Mouse (Mus musculus) stomach, embryonic 14.5 days (tissue): ENCODE data around the gene Tcf3. TPM values are rescaled to one million over a fixed set of nuclear protein-coding genes. Genes with fewer than 3 reads are reported as not detected.

Source experiments
- ATAC-seq: fragments of 200-750 bp; cut with Nextera tagmentation; 2 replicates; pipeline ENCODE4 v1.8.0; 2017; ENCODE audit warnings: low read depth, moderate TSS enrichment; ENCODE audit not compliant: insufficient number of reproducible peaks, insufficient read depth, low FRiP score
- H3K27ac ChIP-seq: fragments of 300-500 bp; sonication (generic); 2 replicates; pipeline ENCODE4 v1.5.1; 2014; ENCODE audit warnings: mild to moderate bottlenecking, low read length, moderate library complexity, mixed read lengths
- H3K27me3 ChIP-seq: fragments of 300-500 bp; sonication (generic); 2 replicates; pipeline ENCODE4 v1.6.1; 2014; ENCODE audit warnings: low read length, control low read depth, mixed read lengths; ENCODE audit not compliant: control insufficient read depth, insufficient read depth
- H3K36me3 ChIP-seq: fragments of 300-500 bp; sonication (generic); 2 replicates; pipeline ENCODE4 v1.6.1; 2014; ENCODE audit warnings: mild to moderate bottlenecking, control low read depth, low read length, moderate library complexity, mixed read lengths; ENCODE audit not compliant: control insufficient read depth, insufficient read depth
- H3K4me1 ChIP-seq: fragments of 300-500 bp; sonication (generic); 2 replicates; pipeline ENCODE4 v1.6.1; 2014; ENCODE audit warnings: low read length, control low read depth, mixed read lengths; ENCODE audit not compliant: control insufficient read depth, insufficient read depth
- H3K4me2 ChIP-seq: fragments of 300-500 bp; sonication (generic); replicated peaks from 2 replicates; pipeline ENCODE4 v1.6.1; 2014; ENCODE audit warnings: low read depth, low read length, control low read depth
- H3K4me3 ChIP-seq: fragments of 300-500 bp; sonication (generic); 2 replicates; pipeline ENCODE4 v1.5.1; 2014; ENCODE audit warnings: low read depth, low read length, control low read depth
- H3K9ac ChIP-seq: fragments of 300-500 bp; sonication (generic); replicated peaks from 2 replicates; pipeline ENCODE4 v1.6.1; 2014; ENCODE audit warnings: low read depth, mild to moderate bottlenecking, control low read depth, low read length, moderate library complexity, mixed read lengths
- H3K9me3 ChIP-seq: fragments of 300-500 bp; sonication (generic); 2 replicates; pipeline ENCODE4 v1.6.1; 2016; ENCODE audit warnings: low read depth, low read length, control low read depth; ENCODE audit not compliant: control insufficient read depth
- WGBS: fragments of 180-500 bp; shearing (Covaris S2); extraction: QIAGEN DNeasy Blood & Tissue Kit; methylation state at CpG from one replicate; pipeline ENCODE4 v1.1.7; 2014; 5-methylcytosine and 5-hydroxymethylcytosine counted together
- polyA plus RNA-seq: library from polyadenylated mRNA; unstranded; fragments of >200 nt; fragmentation: Nextera tagmentation; extraction: Ambion mirVana; gene quantifications from 2 replicates; pipeline ENCODE4 v1.2.1, GENCODE M21; 2014

Tcf3 gene
- polyA plus RNA-seq, 1 experiment from 2014 or later = 107 TPM

- no peaks in the 10 kb centered on the region for H3K36me3 ChIP-seq
- H3K27me3 ChIP-seq = no peaks in the 10 kb centered on the region
- no peak overlapping the region for H3K27ac ChIP-seq
- H3K4me3 ChIP-seq = no peak overlapping the region
- 31% methylated on average over 5 of the region's 5 CpGs for WGBS
- H3K4me1 ChIP-seq = 0 out of 2 replicates have a peak, but pooled peaks cover 6% of the 10 kb centered on the region
- no peaks in the 10 kb centered on the region for H3K9me3 ChIP-seq
- no peak for ATAC-seq
- H3K9ac ChIP-seq = no peak overlapping the region
- H3K4me2 ChIP-seq = no peak overlapping the region
Measured at GRCm38 (mm10) chr10:80444339-80445045, 11.0 kb upstream of the Tcf3 start.

- Histone ChIP-seq H3K4me1 (0 out of 2 replicates have a peak, but pooled peaks cover 6% of the 10 kb centered on the region), H3K9ac (no peak overlapping the region), H3K27me3 (no peaks in the 10 kb centered on the region), H3K4me2 (no peak overlapping the region), H3K4me3 (no peak overlapping the region), H3K36me3 (no peaks in the 10 kb centered on the region), H3K9me3 (no peaks in the 10 kb centered on the region), H3K27ac (no peak overlapping the region)
- 72% methylated on average over 8 of the region's 8 CpGs for WGBS
- ATAC-seq = no peak
Measured at GRCm38 (mm10) chr10:80443575-80444278, 10.3 kb upstream of the Tcf3 start.

- 0 out of 2 replicates have a peak, but pooled peaks cover 7% of the 10 kb centered on the region for H3K4me1 ChIP-seq
- 61% methylated on average over 2 of the region's 2 CpGs for WGBS
Measured at GRCm38 (mm10) chr10:80442989-80443388, 9.5 kb upstream of the Tcf3 start.

GRCm38 (mm10) chr10:80441598-80441997 lies 8.2 kb upstream of the Tcf3 start:
- Histone ChIP-seq H3K27me3 (no peaks in the 10 kb centered on the region), H3K4me3 (no peak overlapping the region), H3K4me1 (0 out of 2 replicates have a peak, but pooled peaks cover 8% of the 10 kb centered on the region), H3K36me3 (no peaks in the 10 kb centered on the region), H3K27ac (no peak overlapping the region), H3K9ac (no peak overlapping the region), H3K9me3 (no peaks in the 10 kb centered on the region), H3K4me2 (no peak overlapping the region)
- 52% methylated on average over 8 of the region's 8 CpGs for WGBS
- no peak for ATAC-seq

More at GRCm38 (mm10) chr10:80442989-80443388, 9.5 kb upstream of the Tcf3 start:
- Histone ChIP-seq H3K4me2 (no peak overlapping the region), H3K9me3 (no peaks in the 10 kb centered on the region), H3K4me3 (no peak overlapping the region), H3K27ac (no peak overlapping the region), H3K9ac (no peak overlapping the region), H3K36me3 (no peaks in the 10 kb centered on the region), H3K27me3 (no peaks in the 10 kb centered on the region)
- no peak for ATAC-seq

GRCm38 (mm10) chr10:80440031-80440430 lies 6.6 kb upstream of the Tcf3 start:
- ATAC-seq = no peak
- H3K9ac ChIP-seq = no peak overlapping the region
- H3K27me3 ChIP-seq = no peaks in the 10 kb centered on the region
- H3K36me3 ChIP-seq = no peaks in the 10 kb centered on the region
- H3K27ac ChIP-seq = no peak overlapping the region
- H3K4me1 ChIP-seq = peaks cover 14% of the 10 kb centered on the region; the same call in 1 of the 2 replicates
- no peak overlapping the region for H3K4me2 ChIP-seq
- H3K9me3 ChIP-seq = no peaks in the 10 kb centered on the region
- H3K4me3 ChIP-seq = no peak overlapping the region

- Histone ChIP-seq H3K27ac (no peak overlapping the region), H3K36me3 (no peaks in the 10 kb centered on the region), H3K4me1 (peaks cover 8% of the 10 kb centered on the region; the same call in 1 of the 2 replicates), H3K4me3 (no peak overlapping the region), H3K9ac (no peak overlapping the region), H3K4me2 (no peak overlapping the region), H3K9me3 (no peaks in the 10 kb centered on the region), H3K27me3 (no peaks in the 10 kb centered on the region)
- 38% methylated on average over 4 of the region's 4 CpGs for WGBS
- ATAC-seq = no peak
Measured at GRCm38 (mm10) chr10:80437973-80438372, 4.5 kb upstream of the Tcf3 start.

- H3K36me3 ChIP-seq = no peaks in the 10 kb centered on the region
- H3K9me3 ChIP-seq = no peaks in the 10 kb centered on the region
- H3K4me2 ChIP-seq = peak overlapping the region; percentile 17; the same call in 1 of the 2 replicates
- WGBS = 17% methylated on average over 9 of the region's 9 CpGs
- H3K4me3 ChIP-seq = no peak overlapping the region
- no peak overlapping the region for H3K9ac ChIP-seq
- peak overlapping the region; percentile 75 for H3K27ac ChIP-seq
- ATAC-seq = no peak
- no peaks in the 10 kb centered on the region for H3K27me3 ChIP-seq
- peaks cover 18% of the 10 kb centered on the region; the same call in 1 of the 2 replicates for H3K4me1 ChIP-seq
Measured at GRCm38 (mm10) chr10:80436276-80436675, 2.8 kb upstream of the Tcf3 start.

- H3K9ac ChIP-seq = no peak overlapping the region
- peak overlapping the region; percentile 75 for H3K27ac ChIP-seq
- no peaks in the 10 kb centered on the region for H3K27me3 ChIP-seq
- WGBS = 44% methylated on average over 7 of the region's 7 CpGs
- no peaks in the 10 kb centered on the region; the same call in 1 of the 2 replicates for H3K36me3 ChIP-seq
- 0 out of 2 replicates have a peak overlapping the region, but pooled peaks have one; percentile 17 for H3K4me2 ChIP-seq
- H3K9me3 ChIP-seq = no peaks in the 10 kb centered on the region
- H3K4me3 ChIP-seq = no peak overlapping the region
- H3K4me1 ChIP-seq = peaks cover 19% of the 10 kb centered on the region; the same call in 1 of the 2 replicates
- peak; percentile 11; the same call in 1 of the 2 replicates for ATAC-seq
Measured at GRCm38 (mm10) chr10:80435764-80436163, 2.3 kb upstream of the Tcf3 start.
